Mouse (Mus musculus) heart, embryonic 13.5 days (tissue): ENCODE measurements at regions not wholly inside any gene's neighbourhood (a gene's known extent, or its start where the extent isn't known, plus 50 kb on each side); places are given as distances from the start of the nearest gene placed in this dataset.
A peak's percentile ranks its signal among the peaks of the same experiment; 100 is the strongest.

Experiments used
- ATAC-seq: fragments of 200-750 bp; cut with Nextera tagmentation; 2 replicates; pipeline ENCODE4 v1.8.0; 2017; ENCODE audit warnings: moderate TSS enrichment; ENCODE audit not compliant: insufficient number of reproducible peaks, low FRiP score, low TSS enrichment; ENCODE audit errors: extremely low read depth
- H3K27ac ChIP-seq: fragments of 300-500 bp; sonication (generic); replicated peaks from 2 replicates; pipeline ENCODE4 v1.5.1; 2015; ENCODE audit warnings: moderate library complexity, mild to moderate bottlenecking, inconsistent platforms
- H3K27me3 ChIP-seq: fragments of 300-500 bp; sonication (generic); replicated peaks from 2 replicates; pipeline ENCODE4 v1.6.1; 2015; ENCODE audit warnings: mild to moderate bottlenecking, inconsistent platforms
- H3K36me3 ChIP-seq: fragments of 300-500 bp; sonication (generic); 2 replicates; pipeline ENCODE4 v1.6.1; 2015; ENCODE audit warnings: mild to moderate bottlenecking, inconsistent platforms
- H3K4me1 ChIP-seq: fragments of 300-500 bp; sonication (generic); 2 replicates; pipeline ENCODE4 v1.6.1; 2015; ENCODE audit warnings: inconsistent platforms
- H3K4me2 ChIP-seq: fragments of 300-500 bp; sonication (generic); 2 replicates; pipeline ENCODE4 v1.6.1; 2015; ENCODE audit warnings: inconsistent platforms, mild to moderate bottlenecking, moderate library complexity
- H3K4me3 ChIP-seq: fragments of 300-500 bp; sonication (generic); 2 replicates; pipeline ENCODE4 v1.5.1; 2015; ENCODE audit warnings: moderate library complexity, mild to moderate bottlenecking, inconsistent platforms
- H3K9ac ChIP-seq: fragments of 300-500 bp; sonication (generic); 2 replicates; pipeline ENCODE4 v1.6.1; 2015; ENCODE audit warnings: inconsistent platforms, mild to moderate bottlenecking, moderate library complexity
- H3K9me3 ChIP-seq: fragments of 300-500 bp; sonication (generic); 2 replicates; pipeline ENCODE4 v1.6.1; 2016; ENCODE audit warnings: inconsistent platforms
- WGBS: fragments of 180-500 bp; shearing (Covaris S2); methylation state at CpG from one replicate; pipeline ENCODE4 v1.1.7; 2015; ENCODE audit warnings: mixed read lengths; 5-methylcytosine and 5-hydroxymethylcytosine counted together

- H3K4me1 ChIP-seq = peaks cover 24% of the 10 kb centered on the region
- ATAC-seq = no peak
- no peak overlapping the region for H3K4me3 ChIP-seq
- no peak overlapping the region for H3K4me2 ChIP-seq
- no peak overlapping the region for H3K9ac ChIP-seq
- H3K9me3 ChIP-seq = no peaks in the 10 kb centered on the region
- H3K27me3 ChIP-seq = no peaks in the 10 kb centered on the region
- no peak overlapping the region for H3K27ac ChIP-seq
- no peaks in the 10 kb centered on the region for H3K36me3 ChIP-seq
- WGBS = 72% methylated on average over 10 of the region's 10 CpGs
Observed at GRCm38 (mm10) chr9:116241290-116241689, 66.1 kb upstream of the Tgfbr2 start.

- H3K27me3 ChIP-seq = no peaks in the 10 kb centered on the region
- H3K4me3 ChIP-seq = no peak overlapping the region
- H3K27ac ChIP-seq = no peak overlapping the region
- H3K4me1 ChIP-seq = peaks cover 7% of the 10 kb centered on the region
- ATAC-seq = no peak
- no peak overlapping the region for H3K9ac ChIP-seq
- no peaks in the 10 kb centered on the region for H3K36me3 ChIP-seq
- no peaks in the 10 kb centered on the region for H3K9me3 ChIP-seq
- no peak overlapping the region for H3K4me2 ChIP-seq
Observed at GRCm38 (mm10) chr9:116236836-116237235, 61.7 kb upstream of the Tgfbr2 start.

- H3K27ac ChIP-seq = no peak overlapping the region
- no peak overlapping the region for H3K4me2 ChIP-seq
- WGBS = 76% methylated on average over 7 of the region's 7 CpGs
- no peak overlapping the region for H3K4me3 ChIP-seq
- H3K9me3 ChIP-seq = no peaks in the 10 kb centered on the region
- H3K9ac ChIP-seq = no peak overlapping the region
- H3K36me3 ChIP-seq = no peaks in the 10 kb centered on the region
- no peaks in the 10 kb centered on the region for H3K27me3 ChIP-seq
- no peak for ATAC-seq
- H3K4me1 ChIP-seq = peaks cover 12% of the 10 kb centered on the region
Observed at GRCm38 (mm10) chr9:116234170-116234569, 59.0 kb upstream of the Tgfbr2 start.

GRCm38 (mm10) chr9:116232386-116232785 is 57.2 kb upstream of the Tgfbr2 start:
- ATAC-seq = no peak
- Histone ChIP-seq H3K4me1 (peaks cover 29% of the 10 kb centered on the region), H3K9ac (no peak overlapping the region), H3K27me3 (no peaks in the 10 kb centered on the region), H3K36me3 (no peaks in the 10 kb centered on the region), H3K9me3 (no peaks in the 10 kb centered on the region), H3K27ac (peak overlapping the region; percentile 74), H3K4me2 (no peak overlapping the region), H3K4me3 (no peak overlapping the region)
- WGBS = 74% methylated on average over 10 of the region's 10 CpGs

GRCm38 (mm10) chr9:116231351-116232311 is 56.5 kb upstream of the Tgfbr2 start:
- H3K9ac ChIP-seq = no peak overlapping the region
- no peaks in the 10 kb centered on the region for H3K36me3 ChIP-seq
- H3K4me2 ChIP-seq = peak overlapping the region; percentile 13; the same call in 1 of the 2 replicates
- H3K4me1 ChIP-seq = peaks cover 33% of the 10 kb centered on the region
- ATAC-seq = no peak; the same call in 1 of the 2 replicates
- 0 out of 2 replicates have a peak, but pooled peaks cover 3% of the 10 kb centered on the region for H3K27me3 ChIP-seq
- no peaks in the 10 kb centered on the region for H3K9me3 ChIP-seq
- WGBS = 62% methylated on average over 16 of the region's 16 CpGs
- peak overlapping the region; percentile 74 for H3K27ac ChIP-seq
- no peak overlapping the region for H3K4me3 ChIP-seq

GRCm38 (mm10) chr9:116230346-116230745 is 55.2 kb upstream of the Tgfbr2 start:
- H3K9me3 ChIP-seq = no peaks in the 10 kb centered on the region
- no peak overlapping the region for H3K4me3 ChIP-seq
- H3K36me3 ChIP-seq = no peaks in the 10 kb centered on the region
- H3K27ac ChIP-seq = no peak overlapping the region
- ATAC-seq = no peak
- H3K4me2 ChIP-seq = no peak overlapping the region
- H3K4me1 ChIP-seq = peaks cover 33% of the 10 kb centered on the region
- 0 out of 2 replicates have a peak, but pooled peaks cover 7% of the 10 kb centered on the region for H3K27me3 ChIP-seq
- no peak overlapping the region for H3K9ac ChIP-seq
- WGBS = 85% methylated on average over 7 of the region's 7 CpGs

- no peak for ATAC-seq
- peaks cover 12% of the 10 kb centered on the region; the same call in 1 of the 2 replicates for H3K27me3 ChIP-seq
- peak overlapping the region; percentile 29; the same call in 1 of the 2 replicates for H3K27ac ChIP-seq
- H3K9ac ChIP-seq = no peak overlapping the region
- peaks cover 33% of the 10 kb centered on the region for H3K4me1 ChIP-seq
- H3K9me3 ChIP-seq = no peaks in the 10 kb centered on the region
- H3K4me2 ChIP-seq = peak overlapping the region; percentile 47
- H3K4me3 ChIP-seq = no peak overlapping the region
- 16% methylated on average over 9 of the region's 9 CpGs for WGBS
- no peaks in the 10 kb centered on the region for H3K36me3 ChIP-seq
Observed at GRCm38 (mm10) chr9:116228443-116228842, 53.3 kb upstream of the Tgfbr2 start.

- peaks cover 33% of the 10 kb centered on the region for H3K4me1 ChIP-seq
- ATAC-seq = no peak
- H3K36me3 ChIP-seq = no peaks in the 10 kb centered on the region
Observed at GRCm38 (mm10) chr9:116227738-116228137, 52.6 kb upstream of the Tgfbr2 start.

More at GRCm38 (mm10) chr9:116227738-116228137, 52.6 kb upstream of the Tgfbr2 start:
- peak overlapping the region; percentile 29; the same call in 1 of the 2 replicates for H3K27ac ChIP-seq
- no peak overlapping the region for H3K4me3 ChIP-seq
- H3K4me2 ChIP-seq = peak overlapping the region; percentile 47
- no peaks in the 10 kb centered on the region for H3K9me3 ChIP-seq
- WGBS = 31% methylated on average over 7 of the region's 7 CpGs
- no peak overlapping the region for H3K9ac ChIP-seq
- H3K27me3 ChIP-seq = peaks cover 12% of the 10 kb centered on the region; the same call in 1 of the 2 replicates
